Mouse (Mus musculus) layer of hippocampus, postnatal 25 days (tissue): ENCODE measurements around the gene Nrp2. TPM values are rescaled to one million over a fixed set of nuclear protein-coding genes. Genes with fewer than 3 reads are reported as not detected.
A peak's percentile ranks its signal among the peaks of the same experiment; 100 is the strongest.

Experiments used
- DNase-seq, 2 experiments: peaks; one replicate each; pipeline ENCODE4 v3.0.0; 2022; ENCODE audit warnings: mixed read lengths in 2 of 2, low spot score in 1 of 2; ENCODE audit errors: extremely low spot score in 1 of 2
- total RNA-seq, 2 experiments: library from RNA; stranded (reverse); gene quantifications; 2 replicates each; pipeline ENCODE4 v1.2.3; 2021

Nrp2 gene
- total RNA-seq, 2 experiments from 2014 or later, result 53.0 to 65.4 TPM

GRCm38 (mm10) chr1:62774288-62775218 lies 71.5 kb downstream of the Nrp2 start:
- DNase-seq, result no peak

GRCm38 (mm10) chr1:62777320-62778235 lies 74.5 kb downstream of the Nrp2 start:
- no peak for DNase-seq

- DNase-seq, result no peak
Measured at GRCm38 (mm10) chr1:62778910-62779309, 75.8 kb downstream of the Nrp2 start.

- DNase-seq, result no peak
Measured at GRCm38 (mm10) chr1:62780068-62780761, 77.1 kb downstream of the Nrp2 start.

GRCm38 (mm10) chr1:62782155-62782554 lies 79.1 kb downstream of the Nrp2 start:
- no peak for DNase-seq

- DNase-seq, result no peak
Measured at GRCm38 (mm10) chr1:62782573-62782972, 79.5 kb downstream of the Nrp2 start.

GRCm38 (mm10) chr1:62783354-62784083 lies 80.4 kb downstream of the Nrp2 start:
- peak in 1 of 2 experiments; percentile 54 for DNase-seq

GRCm38 (mm10) chr1:62784084-62784392 lies 81.0 kb downstream of the Nrp2 start:
- peak; percentile 46 to 48 for DNase-seq

- DNase-seq, result peak; percentile 68 to 96
Measured at GRCm38 (mm10) chr1:62786255-62786654, 83.2 kb downstream of the Nrp2 start.

GRCm38 (mm10) chr1:62787546-62787945 lies 84.5 kb downstream of the Nrp2 start:
- DNase-seq, result no peak

GRCm38 (mm10) chr1:62794223-62794895 lies 91.3 kb downstream of the Nrp2 start:
- peak in 1 of 2 experiments; percentile 51 for DNase-seq

GRCm38 (mm10) chr1:62794896-62795255 lies 91.8 kb downstream of the Nrp2 start:
- no peak for DNase-seq

GRCm38 (mm10) chr1:62795307-62796037 lies 92.4 kb downstream of the Nrp2 start:
- DNase-seq, result peak; percentile 44 to 64

- no peak for DNase-seq
Measured at GRCm38 (mm10) chr1:62796038-62796647, 93.1 kb downstream of the Nrp2 start.

- no peak for DNase-seq
Measured at GRCm38 (mm10) chr1:62799427-62799826, 96.3 kb downstream of the Nrp2 start.

GRCm38 (mm10) chr1:62800351-62800750 lies 97.3 kb downstream of the Nrp2 start:
- no peak for DNase-seq

- no peak for DNase-seq
Measured at GRCm38 (mm10) chr1:62801429-62801828, 98.3 kb downstream of the Nrp2 start.

GRCm38 (mm10) chr1:62801842-62802241 lies 98.8 kb downstream of the Nrp2 start:
- DNase-seq, result no peak
